In the genomic region with DNA sequence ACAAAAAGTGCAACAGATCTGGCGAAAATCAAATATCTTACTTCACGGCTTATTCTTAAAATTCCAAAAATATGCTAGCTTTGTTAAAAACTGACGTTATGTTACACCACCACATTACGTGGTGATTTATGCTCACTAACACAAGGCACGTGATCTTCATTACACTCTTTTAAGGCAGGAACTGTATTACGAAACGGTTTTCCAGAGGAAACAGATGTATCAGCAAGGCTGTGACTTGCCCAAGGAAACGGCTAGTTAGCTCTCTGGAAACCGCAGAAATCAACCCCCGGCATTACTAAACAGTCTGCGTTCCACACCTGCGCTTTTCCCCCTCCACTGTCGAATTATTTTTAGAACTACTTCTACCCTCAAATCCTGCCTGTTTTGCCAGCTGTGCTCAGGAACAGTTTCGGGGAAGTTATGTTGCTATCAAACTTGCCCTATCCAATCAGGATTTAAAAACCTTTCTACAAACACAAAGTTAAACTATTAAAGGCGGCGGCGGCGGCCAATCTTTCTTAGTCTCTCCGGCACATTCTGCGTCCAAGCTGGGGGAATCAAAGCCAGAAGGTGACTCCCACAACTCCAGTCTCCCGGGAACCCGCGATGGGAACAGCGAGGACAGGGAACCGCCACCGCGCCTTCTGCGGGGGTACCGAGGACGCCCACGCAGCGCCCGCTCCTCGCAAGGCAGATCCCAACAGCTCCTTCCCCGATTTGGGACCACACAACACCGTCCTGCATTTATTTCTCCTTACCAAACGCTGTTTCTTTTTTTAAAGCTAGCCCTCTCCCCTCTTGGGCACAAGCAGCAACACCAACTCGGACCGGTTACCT, we compare ENCODE assay signal across 8 mouse cellular contexts. TPM values are rescaled to one million over a fixed set of nuclear protein-coding genes. Genes with fewer than 3 reads are reported as not detected.
A peak's percentile ranks its signal among the peaks of the same experiment; 100 is the strongest.
DNase-seq lines count a peak whose midpoint lies in the region; ATAC-seq lines count a peak whose summit lies in the region.

No protein-coding gene starts in this region.

- peak; percentile 39; the same call in 1 of the 2 replicates for ATAC-seq in hindbrain, embryonic 14.5 days (ENCODE audit: low FRiP score)

- peak; percentile 29 for DNase-seq in WW6 (ENCODE audit: low read depth, low spot score)
- DNase-seq in cerebellum, postnatal 14 days: peak; percentile 71 to 74
- DNase-seq in frontal cortex, postnatal 25 days (ENCODE audit: low spot score in 2 of 2): peak; percentile 38 to 49
- DNase-seq in hindbrain, embryonic 14.5 days (ENCODE audit: low spot score): peak; percentile 52
- DNase-seq in layer of hippocampus, postnatal 25 days (ENCODE audit: extremely low spot score in 1 of 2, low spot score in 1 of 2): peak; percentile 51 to 65
- peak; percentile 58 for DNase-seq in lung, postnatal 14 days
- peak; percentile 61 for DNase-seq in ovary, postnatal 36 days (ENCODE audit: low spot score)
- peak; percentile 50 for DNase-seq in urinary bladder, adult 2 months (ENCODE audit: low spot score)

- H3K9me3 ChIP-seq in hindbrain, embryonic 14.5 days (ENCODE audit: control insufficient read depth, low read length): no peaks in the 10 kb centered on the region

- peak overlapping the region; percentile 95 for H3K4me3 ChIP-seq in hindbrain, embryonic 14.5 days (replicated peaks; ENCODE audit: low read length)

- H3K4me1 ChIP-seq in hindbrain, embryonic 14.5 days (replicated peaks; ENCODE audit: control insufficient read depth, insufficient read depth, low read length): peaks cover 20% of the 10 kb centered on the region

- no peaks in the 10 kb centered on the region for H3K36me3 ChIP-seq in hindbrain, embryonic 14.5 days (replicated peaks; ENCODE audit: control insufficient read depth, insufficient read depth)

- H3K27me3 ChIP-seq in hindbrain, embryonic 14.5 days (ENCODE audit: control insufficient read depth, insufficient read depth, low read length): no peaks in the 10 kb centered on the region

- peak overlapping the region; percentile 97 for H3K9ac ChIP-seq in hindbrain, embryonic 14.5 days

- peak overlapping the region; percentile 100 for H3K27ac ChIP-seq in hindbrain, embryonic 14.5 days

- H3K4me2 ChIP-seq in hindbrain, embryonic 14.5 days (replicated peaks): peak overlapping the region; percentile 80

- 2% methylated on average over 39 of the region's 39 CpGs for WGBS in hindbrain, embryonic 14.5 days

RNA-seq across cellular contexts. Expression of a gene that starts 1.2 kb away (rescaled TPM):
- 12.8 and 12.9 TPM in 2 replicates for polyA plus RNA-seq in hindbrain, embryonic 14.5 days (2014; fragmentation: Nextera tagmentation; extraction: Ambion mirVana)
- 10 to 100 TPM; 17.3 to 17.8 TPM for total RNA-seq in layer of hippocampus, postnatal 25 days (2021)
- 15.5 and 17.4 TPM in 2 replicates for polyA plus RNA-seq in urinary bladder, adult 2 months (2012; rRNA removed)

RNA-seq across cellular contexts. Expression of a gene that starts 46.9 kb away (rescaled TPM):
- 58.8 and 59.5 TPM in 2 replicates for polyA plus RNA-seq in hindbrain, embryonic 14.5 days (2014; fragmentation: Nextera tagmentation; extraction: Ambion mirVana)
- total RNA-seq in layer of hippocampus, postnatal 25 days (2021): 10 to 100 TPM; 32.1 to 32.4 TPM
- 102 and 112 TPM in 2 replicates for polyA plus RNA-seq in urinary bladder, adult 2 months (2012; rRNA removed)

Comparison
In these comparisons a context has a peak if more than half of its experiments do, and no peak if none do; other contexts are left out.
1. Peak in every context shown above with its lines: DNase-seq, ATAC-seq, H3K4me3 ChIP-seq and H3K27ac ChIP-seq.